Mouse (Mus musculus) c-Kit-positive CD71-positive TER-119-negative erythroid progenitor cells, embryonic 14.5 days (primary cell): ENCODE results near the gene Gpsm2.

Experiments used
- DNase-seq: peaks from one replicate; pipeline ENCODE4 v3.0.0-alpha.2; 2013; ENCODE audit warnings: low read depth

Gene Gpsm2

GRCm38 (mm10) chr3:108722036-108722872 lies at the start of gene Gpsm2:
Gene Gpsm2, minus strand, starts transcription at chr3:108722309.
- DNase-seq, result peak; percentile 93

GRCm38 (mm10) chr3:108770725-108771368 lies 48.7 kb upstream of the Gpsm2 start:
- DNase-seq, result no peak

GRCm38 (mm10) chr3:108769547-108769946 lies 47.4 kb upstream of the Gpsm2 start:
- no peak for DNase-seq

GRCm38 (mm10) chr3:108767416-108767815 lies 45.3 kb upstream of the Gpsm2 start:
- DNase-seq, result no peak

GRCm38 (mm10) chr3:108766943-108767342 lies 44.8 kb upstream of the Gpsm2 start:
- DNase-seq, result no peak

- no peak for DNase-seq
These were observed 43.4 kb upstream of the Gpsm2 start for GRCm38 (mm10) chr3:108765476-108765875.

GRCm38 (mm10) chr3:108764976-108765375 lies 42.9 kb upstream of the Gpsm2 start:
- no peak for DNase-seq

GRCm38 (mm10) chr3:108763691-108764090 lies 41.6 kb upstream of the Gpsm2 start:
- DNase-seq, result no peak

GRCm38 (mm10) chr3:108762597-108763111 lies 40.5 kb upstream of the Gpsm2 start:
- no peak for DNase-seq

- no peak for DNase-seq
These were observed 37.7 kb upstream of the Gpsm2 start for GRCm38 (mm10) chr3:108759566-108760420.

GRCm38 (mm10) chr3:108757570-108757969 lies 35.5 kb upstream of the Gpsm2 start:
- DNase-seq, result no peak

- no peak for DNase-seq
These were observed 34.0 kb upstream of the Gpsm2 start for GRCm38 (mm10) chr3:108756131-108756530.

- no peak for DNase-seq
These were observed 33.4 kb upstream of the Gpsm2 start for GRCm38 (mm10) chr3:108755542-108755941.

GRCm38 (mm10) chr3:108754541-108754940 lies 32.4 kb upstream of the Gpsm2 start:
- DNase-seq, result no peak

- no peak for DNase-seq
These were observed 29.6 kb upstream of the Gpsm2 start for GRCm38 (mm10) chr3:108751691-108752090.

- DNase-seq, result peak; percentile 65
These were observed 29.0 kb upstream of the Gpsm2 start for GRCm38 (mm10) chr3:108751061-108751460.

- DNase-seq, result no peak
These were observed 22.0 kb upstream of the Gpsm2 start for GRCm38 (mm10) chr3:108744060-108744459.

- no peak for DNase-seq
These were observed 17.1 kb upstream of the Gpsm2 start, which contains the start of gene Aknad1 for GRCm38 (mm10) chr3:108739045-108739708. Gene Aknad1, plus strand, starts transcription at chr3:108739658.

- DNase-seq, result no peak
These were observed 15.7 kb upstream of the Gpsm2 start for GRCm38 (mm10) chr3:108737761-108738160.

GRCm38 (mm10) chr3:108730316-108730715 lies 8.2 kb upstream of the Gpsm2 start:
- no peak for DNase-seq

GRCm38 (mm10) chr3:108727776-108728175 lies 5.7 kb upstream of the Gpsm2 start:
- DNase-seq, result no peak

- no peak for DNase-seq
These were observed 5.2 kb upstream of the Gpsm2 start for GRCm38 (mm10) chr3:108727344-108727743.
